Mouse (Mus musculus): ENCODE measurements around the gene Abcc4. TPM values are rescaled to one million over a fixed set of nuclear protein-coding genes. Genes with fewer than 3 reads are reported as not detected.

Gene Abcc4
- total and polyA plus RNA-seq, 2 experiments from 2014 or later = 2.4 to 3.6 TPM

- no peak for TF ChIP-seq CTCF (IDR thresholded peaks at IDR 0.05)
- no peaks in the 10 kb centered on the region for H3K27me3 ChIP-seq (ENCODE audit: insufficient read depth, low read length)
- 91% methylated on average over 6 of the region's 6 CpGs for WGBS
- H3K4me1 ChIP-seq (ENCODE audit: insufficient read depth, low read length) = peaks cover 7% of the 10 kb centered on the region; the same call in 1 of the 2 replicates
- no peaks in the 10 kb centered on the region for H3K9me3 ChIP-seq (ENCODE audit: low read length)
- DNase-seq (ENCODE audit: low spot score) (no peak), ATAC-seq (ENCODE audit: low FRiP score) (no peak)
- no peak overlapping the region for H3K4me2 ChIP-seq (ENCODE audit: low read depth, low read length, poor library complexity, severe bottlenecking)
- no peak overlapping the region for H3K4me3 ChIP-seq (ENCODE audit: low read depth, low read length)
- no peaks in the 10 kb centered on the region for H3K36me3 ChIP-seq (ENCODE audit: insufficient read depth, low read length)
- no peak overlapping the region for H3K27ac ChIP-seq (ENCODE audit: low read depth, low read length)
- H3K9ac ChIP-seq (replicated peaks; ENCODE audit: low read length, poor library complexity, severe bottlenecking) = no peak overlapping the region
Observed at GRCm38 (mm10) chr14:118714720-118715119, 8.7 kb upstream of the Abcc4 start.

- WGBS = 93% methylated on average over 2 of the region's 2 CpGs
- Histone ChIP-seq H3K4me3 (ENCODE audit: low read depth, low read length) (no peak overlapping the region), H3K27me3 (ENCODE audit: insufficient read depth, low read length) (no peaks in the 10 kb centered on the region), H3K4me1 (ENCODE audit: insufficient read depth, low read length) (peaks cover 8% of the 10 kb centered on the region; the same call in 1 of the 2 replicates), H3K9ac (replicated peaks; ENCODE audit: low read length, poor library complexity, severe bottlenecking) (no peak overlapping the region), H3K27ac (ENCODE audit: low read depth, low read length) (no peak overlapping the region), H3K9me3 (ENCODE audit: low read length) (no peaks in the 10 kb centered on the region), H3K36me3 (ENCODE audit: insufficient read depth, low read length) (no peaks in the 10 kb centered on the region), H3K4me2 (ENCODE audit: low read depth, low read length, poor library complexity, severe bottlenecking) (no peak overlapping the region)
- TF ChIP-seq CTCF (IDR thresholded peaks at IDR 0.05) = no peak
- ATAC-seq (ENCODE audit: low FRiP score) = no peak
- DNase-seq (ENCODE audit: low spot score) = no peak
Observed at GRCm38 (mm10) chr14:118714320-118714719, 8.3 kb upstream of the Abcc4 start.

- 11% methylated on average over 8 of the region's 8 CpGs for WGBS
- H3K4me3 ChIP-seq (ENCODE audit: low read depth, low read length) = peak overlapping the region; percentile 34
- ATAC-seq (ENCODE audit: low FRiP score) = no peak
Observed at GRCm38 (mm10) chr14:118713869-118714268, 7.8 kb upstream of the Abcc4 start.

GRCm38 (mm10) chr14:118713408-118713807 is 7.4 kb upstream of the Abcc4 start:
- 1% methylated on average over 18 of the region's 18 CpGs for WGBS
- H3K9me3 ChIP-seq (ENCODE audit: low read length) = no peaks in the 10 kb centered on the region
- ATAC-seq (ENCODE audit: low FRiP score) = 0 out of 2 replicates have a peak, but pooled peaks have one; percentile 44
- H3K36me3 ChIP-seq (ENCODE audit: insufficient read depth, low read length) = no peaks in the 10 kb centered on the region
- peak overlapping the region; percentile 34 for H3K4me3 ChIP-seq (ENCODE audit: low read depth, low read length)
- peak overlapping the region; percentile 70 for H3K4me2 ChIP-seq (ENCODE audit: low read depth, low read length, poor library complexity, severe bottlenecking)
- no peaks in the 10 kb centered on the region for H3K27me3 ChIP-seq (ENCODE audit: insufficient read depth, low read length)
- H3K9ac ChIP-seq (replicated peaks; ENCODE audit: low read length, poor library complexity, severe bottlenecking) = peak overlapping the region; percentile 57
- H3K27ac ChIP-seq (ENCODE audit: low read depth, low read length) = no peak overlapping the region
- no peak for TF ChIP-seq CTCF (IDR thresholded peaks at IDR 0.05)
- DNase-seq (ENCODE audit: low spot score) = peak; percentile 24
- peaks cover 8% of the 10 kb centered on the region; the same call in 1 of the 2 replicates for H3K4me1 ChIP-seq (ENCODE audit: insufficient read depth, low read length)

More at GRCm38 (mm10) chr14:118713869-118714268, 7.8 kb upstream of the Abcc4 start:
- Histone ChIP-seq H3K4me2 (ENCODE audit: low read depth, low read length, poor library complexity, severe bottlenecking) (peak overlapping the region; percentile 70), H3K4me1 (ENCODE audit: insufficient read depth, low read length) (peaks cover 8% of the 10 kb centered on the region; the same call in 1 of the 2 replicates), H3K9me3 (ENCODE audit: low read length) (no peaks in the 10 kb centered on the region), H3K27ac (ENCODE audit: low read depth, low read length) (no peak overlapping the region), H3K9ac (replicated peaks; ENCODE audit: low read length, poor library complexity, severe bottlenecking) (no peak overlapping the region), H3K36me3 (ENCODE audit: insufficient read depth, low read length) (no peaks in the 10 kb centered on the region), H3K27me3 (ENCODE audit: insufficient read depth, low read length) (no peaks in the 10 kb centered on the region)
- DNase-seq (ENCODE audit: low spot score) = no peak
- no peak for TF ChIP-seq CTCF (IDR thresholded peaks at IDR 0.05)

GRCm38 (mm10) chr14:118712889-118713288 is 6.9 kb upstream of the Abcc4 start:
- WGBS = 48% methylated on average over 5 of the region's 5 CpGs
- ATAC-seq (ENCODE audit: low FRiP score) (no peak), DNase-seq (ENCODE audit: low spot score) (peak; percentile 21)

GRCm38 (mm10) chr14:118710945-118711344 is 4.9 kb upstream of the Abcc4 start:
- DNase-seq (ENCODE audit: low spot score) = no peak
- no peak overlapping the region for H3K9ac ChIP-seq (replicated peaks; ENCODE audit: low read length, poor library complexity, severe bottlenecking)

More at GRCm38 (mm10) chr14:118712889-118713288, 6.9 kb upstream of the Abcc4 start:
- H3K4me3 ChIP-seq (ENCODE audit: low read depth, low read length) = peak overlapping the region; percentile 34; the same call in 1 of the 2 replicates
- no peaks in the 10 kb centered on the region for H3K27me3 ChIP-seq (ENCODE audit: insufficient read depth, low read length)
- no peak overlapping the region for H3K9ac ChIP-seq (replicated peaks; ENCODE audit: low read length, poor library complexity, severe bottlenecking)
- H3K9me3 ChIP-seq (ENCODE audit: low read length) = no peaks in the 10 kb centered on the region
- no peak for TF ChIP-seq CTCF (IDR thresholded peaks at IDR 0.05)
- H3K4me2 ChIP-seq (ENCODE audit: low read depth, low read length, poor library complexity, severe bottlenecking) = peak overlapping the region; percentile 70
- peaks cover 8% of the 10 kb centered on the region; the same call in 1 of the 2 replicates for H3K4me1 ChIP-seq (ENCODE audit: insufficient read depth, low read length)
- no peaks in the 10 kb centered on the region for H3K36me3 ChIP-seq (ENCODE audit: insufficient read depth, low read length)
- H3K27ac ChIP-seq (ENCODE audit: low read depth, low read length) = no peak overlapping the region

More at GRCm38 (mm10) chr14:118710945-118711344, 4.9 kb upstream of the Abcc4 start:
- Histone ChIP-seq H3K27ac (ENCODE audit: low read depth, low read length) (no peak overlapping the region), H3K4me2 (ENCODE audit: low read depth, low read length, poor library complexity, severe bottlenecking) (no peak overlapping the region), H3K4me3 (ENCODE audit: low read depth, low read length) (no peak overlapping the region), H3K9me3 (ENCODE audit: low read length) (no peaks in the 10 kb centered on the region), H3K36me3 (ENCODE audit: insufficient read depth, low read length) (no peaks in the 10 kb centered on the region), H3K4me1 (ENCODE audit: insufficient read depth, low read length) (peaks cover 8% of the 10 kb centered on the region; the same call in 1 of the 2 replicates), H3K27me3 (ENCODE audit: insufficient read depth, low read length) (no peaks in the 10 kb centered on the region; the same call in 1 of the 2 replicates)
- no peak for TF ChIP-seq CTCF (IDR thresholded peaks at IDR 0.05)
- no peak for ATAC-seq (ENCODE audit: low FRiP score)

All from midbrain, postnatal 0 days (tissue).